Mouse (Mus musculus): Measurements from ENCODE around the gene Pla2g15. TPM values are rescaled to one million over a fixed set of nuclear protein-coding genes. Genes with fewer than 3 reads are reported as not detected.

Pla2g15 gene
- total RNA-seq (2017) = 7.9 and 16.3 TPM in 2 replicates

DNA sequence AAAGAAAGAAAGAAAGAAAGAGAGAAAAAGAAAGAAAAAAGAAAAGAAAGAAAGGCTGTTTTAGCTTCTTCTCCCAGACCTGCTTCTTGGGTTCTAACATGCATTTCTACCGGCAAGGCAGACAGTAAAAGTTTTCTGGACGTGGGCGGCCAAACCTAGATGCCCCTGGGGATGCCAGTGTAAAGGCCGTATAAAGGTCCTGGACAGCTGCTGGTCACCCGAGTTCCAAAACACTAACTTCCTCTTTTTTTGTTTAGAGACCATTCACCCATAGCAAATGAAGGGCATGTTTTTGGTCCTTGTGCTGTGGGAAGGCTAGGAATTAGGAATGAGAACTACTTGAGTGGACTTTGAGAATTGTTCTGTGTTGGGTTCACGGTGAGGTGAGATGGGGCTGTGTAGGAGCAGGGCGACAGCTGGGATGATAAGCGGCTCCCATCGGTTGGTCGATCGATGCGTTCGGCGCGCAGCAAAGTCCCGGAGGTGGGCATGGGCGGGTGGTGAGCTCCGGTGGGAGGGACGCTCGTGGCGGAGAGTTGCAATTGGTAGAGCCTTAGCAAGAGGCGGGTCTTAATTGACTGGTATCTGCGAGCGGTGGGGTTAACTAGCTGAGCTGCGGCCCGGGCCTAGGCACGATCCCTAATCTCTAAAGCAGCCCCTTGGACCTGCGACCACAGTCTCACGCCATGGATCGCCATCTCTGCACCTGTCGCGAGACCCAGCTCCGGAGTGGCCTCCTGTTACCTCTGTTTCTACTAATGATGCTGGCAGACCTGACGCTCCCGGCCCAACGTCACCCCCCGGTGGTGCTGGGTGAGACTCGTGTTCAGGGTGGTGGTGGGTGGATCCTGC lies at the start of gene Pla2g15:
Gene Pla2g15, plus strand, starts transcription at position 599 of the 852 bp plus-strand sequence.
- ATAC-seq (replicated peaks in 1 of 2; ENCODE audit: insufficient read depth in 1 of 2, low FRiP score in 2 of 2, low TSS enrichment in 1 of 2, low read depth in 1 of 2, poor library complexity in 2 of 2, severe bottlenecking in 2 of 2) = peak; percentile 93 to 96

GRCm38 (mm10) chr8:106102321-106102720 lies 47.9 kb upstream of the Pla2g15 start:
- ATAC-seq (replicated peaks in 1 of 2; ENCODE audit: insufficient read depth in 1 of 2, low FRiP score in 2 of 2, low TSS enrichment in 1 of 2, low read depth in 1 of 2, poor library complexity in 2 of 2, severe bottlenecking in 2 of 2) = no peak

DNA sequence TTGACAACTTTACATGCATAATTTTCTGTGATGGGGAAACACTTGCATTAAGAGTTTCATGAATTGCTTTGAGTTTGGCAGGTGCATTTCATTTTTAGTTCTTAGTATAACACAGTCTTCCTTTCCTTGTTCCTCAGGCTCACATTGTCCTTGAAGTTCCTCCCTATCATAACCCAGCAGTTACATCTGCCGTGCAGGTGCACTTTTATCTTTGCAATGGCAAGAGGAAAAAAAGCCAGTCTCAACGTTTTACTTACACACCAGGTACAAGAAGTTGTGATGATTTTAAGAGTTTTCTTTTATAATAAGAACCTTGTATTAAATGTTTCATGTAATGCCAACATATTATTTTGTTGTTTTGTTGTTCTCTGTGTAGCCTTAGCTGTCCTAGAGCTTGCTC lies 46.3 kb upstream of the Pla2g15 start:
- ATAC-seq (replicated peaks in 1 of 2; ENCODE audit: insufficient read depth in 1 of 2, low FRiP score in 2 of 2, low TSS enrichment in 1 of 2, low read depth in 1 of 2, poor library complexity in 2 of 2, severe bottlenecking in 2 of 2) = no peak

DNA sequence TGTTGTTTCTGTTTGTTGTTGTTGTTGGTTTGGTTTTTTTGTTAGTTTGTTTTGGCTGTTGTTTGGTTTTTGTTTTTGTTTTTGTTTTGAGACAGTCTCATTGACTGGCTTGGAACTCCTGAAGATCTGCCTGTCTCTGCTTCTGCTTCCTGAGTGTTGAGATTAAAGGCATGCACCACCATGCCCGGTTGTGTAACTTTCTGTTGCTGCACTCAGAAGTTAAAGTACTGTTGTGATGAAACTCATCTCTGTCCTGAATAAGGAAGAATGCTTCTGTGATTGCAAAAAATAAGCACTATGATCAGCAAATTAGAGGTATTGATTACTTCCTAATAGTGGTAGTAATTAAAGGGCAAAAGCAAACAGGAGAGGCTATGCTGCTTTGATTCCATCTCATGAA lies 44.0 kb upstream of the Pla2g15 start:
- ATAC-seq (replicated peaks in 1 of 2; ENCODE audit: insufficient read depth in 1 of 2, low FRiP score in 2 of 2, low TSS enrichment in 1 of 2, low read depth in 1 of 2, poor library complexity in 2 of 2, severe bottlenecking in 2 of 2) = peak in 1 of 2 experiments; percentile 14; a peak in 1 of 4 replicates

DNA sequence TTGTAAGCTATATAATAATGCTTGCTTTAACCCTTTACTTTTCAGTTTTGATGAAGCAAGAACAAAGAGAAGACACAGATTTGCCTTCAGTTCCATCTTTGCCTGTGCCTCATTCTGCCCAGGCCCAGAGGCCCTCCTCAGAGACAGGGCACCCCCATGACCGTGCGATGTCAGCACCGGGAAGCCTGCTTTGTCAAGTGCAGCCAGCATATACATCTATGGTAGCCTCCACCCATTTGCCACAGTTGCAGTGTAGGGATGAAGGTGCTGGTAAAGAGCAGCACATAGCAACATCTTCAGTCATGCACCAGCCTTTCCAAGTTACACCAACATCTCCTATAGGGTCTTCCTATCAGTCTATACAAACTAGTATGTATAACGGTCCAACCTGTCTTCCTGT lies 42.1 kb upstream of the Pla2g15 start:
- ATAC-seq (replicated peaks in 1 of 2; ENCODE audit: insufficient read depth in 1 of 2, low FRiP score in 2 of 2, low TSS enrichment in 1 of 2, low read depth in 1 of 2, poor library complexity in 2 of 2, severe bottlenecking in 2 of 2) = no peak

- no peak for ATAC-seq (replicated peaks in 1 of 2; ENCODE audit: insufficient read depth in 1 of 2, low FRiP score in 2 of 2, low TSS enrichment in 1 of 2, low read depth in 1 of 2, poor library complexity in 2 of 2, severe bottlenecking in 2 of 2)
Measured at GRCm38 (mm10) chr8:106108729-106109128, 41.5 kb upstream of the Pla2g15 start.

- ATAC-seq (replicated peaks in 1 of 2; ENCODE audit: insufficient read depth in 1 of 2, low FRiP score in 2 of 2, low TSS enrichment in 1 of 2, low read depth in 1 of 2, poor library complexity in 2 of 2, severe bottlenecking in 2 of 2) = no peak; a peak in 1 of 4 replicates
Measured at GRCm38 (mm10) chr8:106112041-106112440, 38.2 kb upstream of the Pla2g15 start.

DNA sequence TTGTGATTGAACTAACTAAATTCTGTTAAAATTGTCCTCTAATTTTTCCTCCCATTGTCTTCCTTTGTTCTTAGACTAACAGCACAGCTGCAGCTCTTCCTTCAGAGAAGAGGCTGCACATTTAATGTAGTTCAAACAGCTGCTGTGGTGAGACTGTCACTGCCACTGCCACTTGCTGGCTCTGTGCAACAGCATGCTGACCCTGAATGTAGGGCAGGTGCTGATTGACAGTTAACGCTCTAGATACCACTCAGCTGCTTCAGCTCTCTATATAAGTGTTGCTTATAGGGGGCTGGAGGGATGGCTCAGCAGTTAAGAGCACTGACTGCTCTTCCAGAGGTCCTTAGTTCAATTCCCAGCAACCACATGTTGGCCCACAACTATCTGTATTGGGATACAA lies 37.7 kb upstream of the Pla2g15 start:
- no peak for ATAC-seq (replicated peaks in 1 of 2; ENCODE audit: insufficient read depth in 1 of 2, low FRiP score in 2 of 2, low TSS enrichment in 1 of 2, low read depth in 1 of 2, poor library complexity in 2 of 2, severe bottlenecking in 2 of 2)

DNA sequence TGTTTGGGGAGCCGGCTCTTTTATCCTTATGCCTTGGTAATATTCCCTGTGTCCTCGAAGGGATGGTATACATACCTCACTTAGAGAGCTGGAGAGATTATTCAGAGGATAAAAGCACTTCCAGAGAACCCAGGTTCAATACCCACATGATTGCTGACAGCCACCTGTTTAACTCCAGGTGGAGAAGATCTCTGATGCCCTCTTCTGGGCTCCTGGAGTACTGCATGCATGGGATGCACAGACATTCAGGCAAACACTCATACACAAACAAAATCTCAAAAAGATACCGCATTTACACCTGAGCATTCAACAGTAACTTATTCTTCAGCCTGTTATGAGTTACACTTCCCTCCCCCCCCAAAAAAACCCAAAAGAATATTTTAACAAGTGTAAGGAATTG lies 34.3 kb upstream of the Pla2g15 start:
- no peak for ATAC-seq (replicated peaks in 1 of 2; ENCODE audit: insufficient read depth in 1 of 2, low FRiP score in 2 of 2, low TSS enrichment in 1 of 2, low read depth in 1 of 2, poor library complexity in 2 of 2, severe bottlenecking in 2 of 2)

GRCm38 (mm10) chr8:106123443-106123842 lies 26.8 kb upstream of the Pla2g15 start:
- ATAC-seq (replicated peaks in 1 of 2; ENCODE audit: insufficient read depth in 1 of 2, low FRiP score in 2 of 2, low TSS enrichment in 1 of 2, low read depth in 1 of 2, poor library complexity in 2 of 2, severe bottlenecking in 2 of 2) = no peak

GRCm38 (mm10) chr8:106126055-106126454 lies 24.1 kb upstream of the Pla2g15 start:
- ATAC-seq (replicated peaks in 1 of 2; ENCODE audit: insufficient read depth in 1 of 2, low FRiP score in 2 of 2, low TSS enrichment in 1 of 2, low read depth in 1 of 2, poor library complexity in 2 of 2, severe bottlenecking in 2 of 2) = no peak

GRCm38 (mm10) chr8:106127054-106127453 lies 23.1 kb upstream of the Pla2g15 start:
- no peak for ATAC-seq (replicated peaks in 1 of 2; ENCODE audit: insufficient read depth in 1 of 2, low FRiP score in 2 of 2, low TSS enrichment in 1 of 2, low read depth in 1 of 2, poor library complexity in 2 of 2, severe bottlenecking in 2 of 2)

DNA sequence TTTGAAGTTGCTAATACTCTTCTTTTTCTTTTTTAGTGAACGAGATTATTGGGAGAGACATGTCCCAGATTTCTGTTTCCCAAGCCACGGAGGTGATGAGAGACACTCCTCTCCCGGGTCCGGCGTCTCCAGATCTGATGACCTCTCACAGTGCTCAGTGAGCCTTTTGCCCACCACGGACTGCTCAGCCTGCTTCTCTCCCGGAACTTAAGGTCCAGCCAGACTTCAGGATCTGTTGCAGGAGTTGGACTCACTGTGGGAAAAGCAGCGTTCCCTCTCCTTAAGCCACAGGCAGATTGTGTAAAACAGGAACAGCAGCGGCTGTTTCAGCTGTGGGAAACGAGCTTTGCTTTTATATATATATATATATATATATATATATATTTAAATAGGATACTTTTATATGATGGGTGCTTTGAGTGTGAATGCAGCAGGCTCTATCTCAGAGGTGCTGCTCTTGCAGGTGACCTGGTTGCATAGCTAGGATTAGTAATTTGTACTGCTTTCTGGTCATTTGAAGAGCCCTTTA lies 22.3 kb upstream of the Pla2g15 start:
- no peak for ATAC-seq (replicated peaks in 1 of 2; ENCODE audit: insufficient read depth in 1 of 2, low FRiP score in 2 of 2, low TSS enrichment in 1 of 2, low read depth in 1 of 2, poor library complexity in 2 of 2, severe bottlenecking in 2 of 2)

GRCm38 (mm10) chr8:106129232-106129930 lies 20.8 kb upstream of the Pla2g15 start:
- ATAC-seq (replicated peaks in 1 of 2; ENCODE audit: insufficient read depth in 1 of 2, low FRiP score in 2 of 2, low TSS enrichment in 1 of 2, low read depth in 1 of 2, poor library complexity in 2 of 2, severe bottlenecking in 2 of 2) = no peak

DNA sequence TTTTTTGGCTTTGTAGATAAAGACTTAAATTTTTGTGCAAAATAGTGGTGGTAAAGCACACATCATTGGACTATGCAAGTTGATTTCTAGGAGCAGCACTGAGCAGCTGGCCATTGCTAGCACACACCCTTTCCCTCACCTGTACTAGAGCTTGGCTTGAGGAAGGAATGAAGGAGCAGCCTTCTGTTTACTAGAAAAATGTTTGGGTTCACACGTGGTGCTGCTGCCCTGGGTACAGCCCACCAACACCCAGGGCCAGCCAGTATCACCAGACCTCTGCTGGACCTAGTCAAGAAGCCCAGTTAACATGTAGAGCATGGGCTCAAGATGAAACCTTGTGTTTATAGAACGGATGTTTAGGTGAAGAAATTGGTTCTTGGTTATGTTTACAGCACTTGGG lies 20.2 kb upstream of the Pla2g15 start:
- ATAC-seq (replicated peaks in 1 of 2; ENCODE audit: insufficient read depth in 1 of 2, low FRiP score in 2 of 2, low TSS enrichment in 1 of 2, low read depth in 1 of 2, poor library complexity in 2 of 2, severe bottlenecking in 2 of 2) = no peak

GRCm38 (mm10) chr8:106130505-106130904 lies 19.7 kb upstream of the Pla2g15 start:
- no peak for ATAC-seq (replicated peaks in 1 of 2; ENCODE audit: insufficient read depth in 1 of 2, low FRiP score in 2 of 2, low TSS enrichment in 1 of 2, low read depth in 1 of 2, poor library complexity in 2 of 2, severe bottlenecking in 2 of 2)

DNA sequence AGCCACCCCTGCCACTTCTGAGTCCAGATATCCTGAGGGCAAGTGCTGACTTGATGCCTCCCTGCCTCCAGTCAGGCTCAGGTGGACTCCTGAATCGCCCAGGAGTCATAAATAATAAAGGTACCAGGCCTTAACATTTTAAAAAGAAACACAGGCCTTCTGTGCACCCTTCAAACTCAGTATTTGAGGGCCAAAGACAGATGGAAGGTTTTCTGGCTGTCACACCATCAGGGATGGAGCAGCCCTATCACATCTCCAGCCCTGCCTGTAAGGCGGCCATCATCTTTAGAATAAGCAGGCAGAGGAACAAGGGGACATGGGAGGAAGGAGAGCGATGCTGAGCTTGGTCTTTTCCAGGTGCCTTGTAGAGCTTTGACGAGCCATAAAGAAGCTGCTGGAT lies 19.2 kb upstream of the Pla2g15 start:
- no peak for ATAC-seq (replicated peaks in 1 of 2; ENCODE audit: insufficient read depth in 1 of 2, low FRiP score in 2 of 2, low TSS enrichment in 1 of 2, low read depth in 1 of 2, poor library complexity in 2 of 2, severe bottlenecking in 2 of 2)

GRCm38 (mm10) chr8:106131488-106132222 lies 18.5 kb upstream of the Pla2g15 start:
- no peak for ATAC-seq (replicated peaks in 1 of 2; ENCODE audit: insufficient read depth in 1 of 2, low FRiP score in 2 of 2, low TSS enrichment in 1 of 2, low read depth in 1 of 2, poor library complexity in 2 of 2, severe bottlenecking in 2 of 2)
